Mouse (Mus musculus): ENCODE data around the gene Jagn1. TPM values are rescaled to one million over a fixed set of nuclear protein-coding genes. Genes with fewer than 3 reads are reported as not detected.
A peak's percentile ranks its signal among the peaks of the same experiment; 100 is the strongest.

The Jagn1 gene
- polyA plus RNA-seq, 1 experiment from 2014 or later: 75.9 TPM

DNA sequence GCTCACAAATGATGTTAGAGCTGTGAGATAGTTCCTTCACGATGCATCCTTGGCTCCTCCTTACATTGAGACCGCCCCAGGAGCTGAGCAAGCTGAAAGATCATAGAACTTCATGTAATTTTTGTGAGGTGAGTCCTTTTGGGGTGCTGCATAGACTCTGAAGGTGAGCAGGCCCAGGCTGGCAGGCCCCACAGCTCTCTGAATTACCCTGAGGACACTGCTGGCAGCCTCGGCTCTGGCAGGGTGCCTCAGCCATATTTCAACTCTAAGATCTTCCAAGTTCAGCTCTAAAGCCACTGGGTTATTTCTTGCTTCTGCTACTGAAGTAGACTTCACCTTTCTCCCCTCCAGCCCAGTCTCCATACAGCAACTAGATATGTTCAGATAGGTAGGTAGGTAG, 1.7 kb upstream of the Jagn1 start:
- no peak for DNase-seq (ENCODE audit: low spot score)
- 90% methylated on average over 3 of the region's 3 CpGs for WGBS
- ATAC-seq (ENCODE audit: low read depth): no peak
- no peak overlapping the region for H3K9ac ChIP-seq (ENCODE audit: low read depth, low read length)
- no peaks in the 10 kb centered on the region for H3K27me3 ChIP-seq (replicated peaks; ENCODE audit: control insufficient read depth, insufficient read depth, low read length)
- no peaks in the 10 kb centered on the region for H3K9me3 ChIP-seq (ENCODE audit: control insufficient read depth, low read length)
- peaks cover 8% of the 10 kb centered on the region; the same call in 1 of the 2 replicates for H3K4me1 ChIP-seq (ENCODE audit: control insufficient read depth, insufficient read depth, low read length)
- H3K27ac ChIP-seq (replicated peaks; ENCODE audit: low read depth, low read length): no peak overlapping the region
- H3K4me2 ChIP-seq (ENCODE audit: low read depth, low read length): no peak overlapping the region
- no peak overlapping the region for H3K4me3 ChIP-seq (ENCODE audit: low read depth, low read length)
- no peaks in the 10 kb centered on the region for H3K36me3 ChIP-seq (ENCODE audit: control insufficient read depth, insufficient read depth, low read length)

DNA sequence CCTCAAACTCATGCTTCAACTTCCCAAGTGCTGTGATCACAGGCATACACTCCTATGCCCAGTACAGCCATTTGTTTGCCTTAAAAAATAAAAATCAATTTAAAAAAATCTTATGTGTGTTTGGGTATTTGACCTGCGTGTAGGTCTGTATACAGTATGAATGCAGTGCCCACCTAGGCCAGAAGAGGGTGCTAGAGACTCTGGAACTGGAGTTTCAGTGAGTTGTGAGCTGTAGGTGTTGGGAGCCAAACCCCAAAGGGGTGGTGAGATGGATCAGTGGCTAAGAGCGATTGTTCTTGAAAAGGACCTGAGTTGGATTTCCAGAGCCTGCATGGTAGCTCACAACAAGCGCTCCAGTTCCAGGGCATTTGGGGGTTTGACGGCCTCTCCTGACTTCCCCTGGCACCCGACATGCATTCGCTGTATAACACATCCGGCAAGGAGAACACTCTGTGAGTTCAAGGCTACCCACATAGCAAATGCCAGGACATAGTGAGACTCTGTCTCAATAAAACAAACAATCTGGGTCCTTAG, 1.2 kb upstream of the Jagn1 start:
- no peak overlapping the region for H3K27ac ChIP-seq (replicated peaks; ENCODE audit: low read depth, low read length)
- no peak overlapping the region for H3K9ac ChIP-seq (ENCODE audit: low read depth, low read length)
- 51% methylated on average over 7 of the region's 7 CpGs for WGBS
- H3K4me3 ChIP-seq (ENCODE audit: low read depth, low read length): no peak overlapping the region
- ATAC-seq (ENCODE audit: low read depth) (no peak), DNase-seq (ENCODE audit: low spot score) (peak; percentile 79)
- H3K36me3 ChIP-seq (ENCODE audit: control insufficient read depth, insufficient read depth, low read length): peaks cover under 1% of the 10 kb centered on the region; the same call in 1 of the 2 replicates
- no peaks in the 10 kb centered on the region for H3K9me3 ChIP-seq (ENCODE audit: control insufficient read depth, low read length)
- H3K27me3 ChIP-seq (replicated peaks; ENCODE audit: control insufficient read depth, insufficient read depth, low read length): no peaks in the 10 kb centered on the region
- peaks cover 8% of the 10 kb centered on the region; the same call in 1 of the 2 replicates for H3K4me1 ChIP-seq (ENCODE audit: control insufficient read depth, insufficient read depth, low read length)
- H3K4me2 ChIP-seq (ENCODE audit: low read depth, low read length): no peak overlapping the region

DNA sequence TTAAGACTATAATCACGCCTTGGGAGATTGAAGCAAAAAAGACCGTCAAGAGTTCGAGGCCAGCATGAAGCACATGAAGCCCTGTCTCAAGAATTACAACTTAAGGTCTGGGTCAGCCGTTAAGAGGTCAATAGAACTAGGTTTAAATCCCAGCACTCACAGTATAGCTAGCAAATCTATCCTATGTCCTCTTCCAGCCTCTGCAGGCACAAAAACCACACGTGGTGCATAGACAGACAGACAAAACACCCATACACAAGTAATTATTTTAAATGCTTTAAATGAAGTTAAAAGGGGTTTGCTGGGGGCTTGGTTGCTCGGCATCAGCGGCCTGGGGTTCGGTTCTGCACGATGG, 305 bp upstream of the Jagn1 start:
- Histone ChIP-seq H3K4me3 (ENCODE audit: low read depth, low read length) (peak overlapping the region; percentile 97), H3K4me2 (ENCODE audit: low read depth, low read length) (peak overlapping the region; percentile 85), H3K4me1 (ENCODE audit: control insufficient read depth, insufficient read depth, low read length) (peaks cover 8% of the 10 kb centered on the region; the same call in 1 of the 2 replicates), H3K36me3 (ENCODE audit: control insufficient read depth, insufficient read depth, low read length) (peaks cover 9% of the 10 kb centered on the region), H3K27ac (replicated peaks; ENCODE audit: low read depth, low read length) (no peak overlapping the region), H3K9ac (ENCODE audit: low read depth, low read length) (peak overlapping the region; percentile 97), H3K27me3 (replicated peaks; ENCODE audit: control insufficient read depth, insufficient read depth, low read length) (no peaks in the 10 kb centered on the region), H3K9me3 (ENCODE audit: control insufficient read depth, low read length) (no peaks in the 10 kb centered on the region)
- DNase-seq (ENCODE audit: low spot score) (no peak), ATAC-seq (ENCODE audit: low read depth) (no peak)
- WGBS: 40% methylated on average over 9 of the region's 9 CpGs

DNA sequence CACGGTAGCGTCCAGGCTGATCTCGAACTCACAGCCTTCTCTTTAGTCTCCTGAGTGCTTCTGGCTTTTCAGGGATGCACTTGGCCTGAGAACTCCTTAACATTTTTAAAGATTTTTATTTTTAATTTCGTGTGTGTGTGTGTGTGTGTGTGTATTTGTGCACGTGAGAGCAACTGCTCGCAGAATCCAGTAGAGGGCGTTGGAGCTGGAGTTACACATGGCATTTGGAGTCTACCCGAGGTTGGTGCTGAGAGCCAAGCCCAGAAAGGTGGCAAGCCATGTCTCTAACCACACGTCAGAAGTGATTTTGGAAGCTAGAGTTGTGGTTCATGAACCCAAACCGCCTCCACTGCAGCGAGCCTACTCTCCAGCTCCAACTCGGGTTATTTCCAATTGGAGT, 722 bp downstream of the Jagn1 start:
- no peak for DNase-seq (ENCODE audit: low spot score)
- H3K4me3 ChIP-seq (ENCODE audit: low read depth, low read length): peak overlapping the region; percentile 97
- H3K9me3 ChIP-seq (ENCODE audit: control insufficient read depth, low read length): no peaks in the 10 kb centered on the region
- H3K36me3 ChIP-seq (ENCODE audit: control insufficient read depth, insufficient read depth, low read length): peaks cover 20% of the 10 kb centered on the region
- H3K9ac ChIP-seq (ENCODE audit: low read depth, low read length): peak overlapping the region; percentile 97
- no peaks in the 10 kb centered on the region for H3K27me3 ChIP-seq (replicated peaks; ENCODE audit: control insufficient read depth, insufficient read depth, low read length)
- peak overlapping the region; percentile 85 for H3K4me2 ChIP-seq (ENCODE audit: low read depth, low read length)
- H3K27ac ChIP-seq (replicated peaks; ENCODE audit: low read depth, low read length): no peak overlapping the region; the same call in 1 of the 2 replicates
- WGBS: 46% methylated on average over 12 of the region's 12 CpGs
- H3K4me1 ChIP-seq (ENCODE audit: control insufficient read depth, insufficient read depth, low read length): peaks cover 8% of the 10 kb centered on the region; the same call in 1 of the 2 replicates
- no peak for ATAC-seq (ENCODE audit: low read depth)

DNA sequence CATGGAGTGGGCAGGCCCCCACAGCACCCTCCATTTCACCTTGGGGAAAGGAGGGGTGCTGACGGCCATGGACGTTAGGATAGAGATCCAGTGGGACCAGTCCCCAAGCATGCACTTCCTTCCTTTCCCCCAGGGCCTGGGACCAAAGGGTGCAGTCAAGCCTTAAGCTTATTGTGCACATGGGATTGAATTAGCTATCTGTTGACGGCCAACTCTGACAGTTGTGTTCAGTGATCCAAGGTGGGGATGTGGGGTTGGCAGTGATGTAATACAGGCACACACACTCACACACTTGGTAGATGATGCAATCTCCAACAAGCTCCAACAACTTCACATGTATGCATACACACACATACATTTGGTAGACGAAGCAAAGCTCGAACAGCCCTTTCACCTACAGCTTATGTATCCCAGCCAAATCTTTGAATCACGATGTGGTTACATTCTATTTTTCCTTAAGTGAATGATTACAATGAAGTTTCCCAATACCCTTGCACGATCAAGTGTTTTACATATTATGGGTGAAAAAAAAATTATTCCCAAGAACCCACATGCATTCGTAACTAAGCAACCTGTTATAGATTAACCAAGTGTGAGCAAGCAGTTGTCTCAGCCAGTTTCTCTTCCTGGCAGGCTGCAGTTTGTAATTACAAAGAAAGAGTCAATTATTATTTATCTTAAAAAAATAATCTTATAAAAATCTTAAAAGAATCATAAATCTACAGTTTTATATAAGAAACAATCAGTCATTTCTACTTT, 2.0 kb downstream of the Jagn1 start:
- peaks cover 27% of the 10 kb centered on the region for H3K36me3 ChIP-seq (ENCODE audit: control insufficient read depth, insufficient read depth, low read length)
- ATAC-seq (ENCODE audit: low read depth): no peak
- H3K4me3 ChIP-seq (ENCODE audit: low read depth, low read length): no peak overlapping the region
- no peak for DNase-seq (ENCODE audit: low spot score)
- WGBS: 84% methylated on average over 6 of the region's 8 CpGs
- H3K4me2 ChIP-seq (ENCODE audit: low read depth, low read length): no peak overlapping the region
- no peaks in the 10 kb centered on the region for H3K27me3 ChIP-seq (replicated peaks; ENCODE audit: control insufficient read depth, insufficient read depth, low read length)
- H3K27ac ChIP-seq (replicated peaks; ENCODE audit: low read depth, low read length): no peak overlapping the region
- no peak overlapping the region for H3K9ac ChIP-seq (ENCODE audit: low read depth, low read length)
- no peaks in the 10 kb centered on the region for H3K9me3 ChIP-seq (ENCODE audit: control insufficient read depth, low read length)
- H3K4me1 ChIP-seq (ENCODE audit: control insufficient read depth, insufficient read depth, low read length): peaks cover 8% of the 10 kb centered on the region; the same call in 1 of the 2 replicates

DNA sequence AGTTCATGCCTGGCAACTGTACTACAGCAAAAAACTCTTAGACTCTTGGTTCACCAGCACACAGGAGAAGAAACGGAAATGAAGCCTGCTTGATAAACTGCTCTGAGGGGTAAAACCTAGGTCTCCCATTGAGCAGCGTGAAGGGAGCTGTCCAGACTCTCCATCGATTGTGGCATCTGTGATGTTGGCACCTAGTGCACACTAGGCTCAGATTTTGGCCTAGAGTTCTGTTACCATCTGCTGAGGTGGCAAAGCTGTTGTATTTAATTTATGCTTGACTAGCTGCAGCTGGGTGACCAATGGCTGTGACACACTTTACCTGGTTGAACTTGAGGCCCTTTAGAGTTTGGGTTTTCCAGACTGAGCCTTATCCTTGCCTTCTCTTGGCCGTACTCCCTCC, 5.3 kb downstream of the Jagn1 start:
- no peak overlapping the region for H3K9ac ChIP-seq (ENCODE audit: low read depth, low read length)
- no peak for ATAC-seq (ENCODE audit: low read depth)
- WGBS: over 99% methylated on average over 4 of the region's 4 CpGs

DNA sequence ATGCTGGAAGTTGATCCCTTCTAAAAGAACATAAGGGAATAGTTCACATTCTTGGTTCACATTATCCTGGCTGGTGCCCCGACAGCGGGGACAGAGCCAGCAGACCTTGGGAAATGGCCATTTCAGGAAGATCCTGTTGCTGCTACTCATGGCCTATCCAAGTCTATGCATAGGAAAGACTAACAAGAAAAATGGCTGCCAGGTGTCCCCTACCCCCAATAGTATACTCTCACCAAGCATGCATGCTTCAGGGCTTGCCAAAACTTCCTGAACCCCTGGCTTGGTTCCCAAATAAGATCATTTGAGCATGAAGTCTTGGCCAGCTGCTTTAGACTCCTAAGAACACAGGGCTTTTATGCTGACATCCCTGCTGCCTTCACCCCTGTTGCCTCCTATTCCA, 9.5 kb downstream of the Jagn1 start:
- no peaks in the 10 kb centered on the region for H3K9me3 ChIP-seq (ENCODE audit: control insufficient read depth, low read length)
- DNase-seq (ENCODE audit: low spot score) (peak; percentile 86), ATAC-seq (ENCODE audit: low read depth) (peak; percentile 74)

More for the DNA sequence above, 5.3 kb downstream of the Jagn1 start:
- no peak overlapping the region for H3K4me2 ChIP-seq (ENCODE audit: low read depth, low read length)
- H3K27me3 ChIP-seq (replicated peaks; ENCODE audit: control insufficient read depth, insufficient read depth, low read length): no peaks in the 10 kb centered on the region
- H3K27ac ChIP-seq (replicated peaks; ENCODE audit: low read depth, low read length): no peak overlapping the region
- H3K36me3 ChIP-seq (ENCODE audit: control insufficient read depth, insufficient read depth, low read length): peaks cover 27% of the 10 kb centered on the region
- no peak for DNase-seq (ENCODE audit: low spot score)
- H3K9me3 ChIP-seq (ENCODE audit: control insufficient read depth, low read length): no peaks in the 10 kb centered on the region
- peaks cover 8% of the 10 kb centered on the region; the same call in 1 of the 2 replicates for H3K4me1 ChIP-seq (ENCODE audit: control insufficient read depth, insufficient read depth, low read length)
- H3K4me3 ChIP-seq (ENCODE audit: low read depth, low read length): no peak overlapping the region

DNA sequence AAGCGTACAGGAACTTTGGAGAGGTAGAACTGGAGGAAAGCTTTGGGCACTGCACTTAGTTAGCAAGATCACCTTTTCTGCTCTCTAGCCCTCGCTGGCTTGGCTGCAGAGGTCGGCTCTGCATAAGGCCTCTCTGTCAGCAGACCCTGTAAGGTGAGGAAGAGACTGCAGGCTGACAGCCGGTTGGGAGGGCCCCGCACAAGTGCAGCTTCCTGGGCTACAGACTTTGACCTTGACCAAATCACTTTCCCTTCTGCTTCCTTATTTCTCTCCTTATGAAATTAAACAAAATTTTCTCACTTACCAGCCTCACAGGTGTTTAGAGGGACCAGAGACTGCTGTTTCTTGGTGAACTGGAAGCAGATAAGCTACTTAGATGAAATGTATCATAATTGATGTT, 12.6 kb downstream of the Jagn1 start:
- ATAC-seq (ENCODE audit: low read depth) (no peak), DNase-seq (ENCODE audit: low spot score) (no peak)
- Histone ChIP-seq H3K4me3 (ENCODE audit: low read depth, low read length) (no peak overlapping the region), H3K36me3 (ENCODE audit: control insufficient read depth, insufficient read depth, low read length) (no peaks in the 10 kb centered on the region), H3K4me1 (ENCODE audit: control insufficient read depth, insufficient read depth, low read length) (no peaks in the 10 kb centered on the region), H3K27me3 (replicated peaks; ENCODE audit: control insufficient read depth, insufficient read depth, low read length) (no peaks in the 10 kb centered on the region), H3K27ac (replicated peaks; ENCODE audit: low read depth, low read length) (no peak overlapping the region), H3K4me2 (ENCODE audit: low read depth, low read length) (no peak overlapping the region), H3K9me3 (ENCODE audit: control insufficient read depth, low read length) (no peaks in the 10 kb centered on the region), H3K9ac (ENCODE audit: low read depth, low read length) (no peak overlapping the region)
- WGBS: 60% methylated on average over 5 of the region's 5 CpGs

More for the DNA sequence above, 9.5 kb downstream of the Jagn1 start:
- Histone ChIP-seq H3K9ac (ENCODE audit: low read depth, low read length) (no peak overlapping the region; the same call in 1 of the 2 replicates), H3K36me3 (ENCODE audit: control insufficient read depth, insufficient read depth, low read length) (peaks cover 20% of the 10 kb centered on the region), H3K4me2 (ENCODE audit: low read depth, low read length) (no peak overlapping the region), H3K4me1 (ENCODE audit: control insufficient read depth, insufficient read depth, low read length) (no peaks in the 10 kb centered on the region), H3K27me3 (replicated peaks; ENCODE audit: control insufficient read depth, insufficient read depth, low read length) (no peaks in the 10 kb centered on the region), H3K4me3 (ENCODE audit: low read depth, low read length) (no peak overlapping the region), H3K27ac (replicated peaks; ENCODE audit: low read depth, low read length) (no peak overlapping the region)
- WGBS: 56% methylated on average over 2 of the region's 2 CpGs

All from embryonic facial prominence, embryonic 14.5 days (tissue).